ENCODE assay signal across 9 mouse cellular contexts in the genomic region with DNA sequence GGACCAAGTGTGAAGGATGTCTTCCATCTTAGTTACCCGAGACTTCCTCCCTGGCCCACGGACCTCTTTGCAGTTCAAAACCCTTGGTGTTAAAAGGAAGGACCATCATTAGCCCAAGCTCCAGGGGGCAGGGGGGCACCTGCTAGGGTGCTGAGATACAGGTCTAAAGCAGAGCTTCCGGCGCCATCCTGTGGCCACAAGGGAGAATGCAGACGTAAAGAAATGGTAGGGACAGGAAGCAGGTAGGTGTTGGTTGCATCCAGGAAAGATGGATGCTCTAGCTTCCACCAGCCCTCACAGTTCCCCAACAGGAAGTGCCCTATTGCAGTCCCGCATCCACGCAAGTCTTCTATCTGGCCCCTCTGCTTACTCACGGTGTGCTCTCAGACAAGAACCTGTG. TPM values are rescaled to one million over a fixed set of nuclear protein-coding genes. Genes with fewer than 3 reads are reported as not detected.
DNase-seq lines count a peak whose midpoint lies in the region; ATAC-seq and TF ChIP-seq lines count a peak whose summit lies in the region.
"Had no signal": no experiment of that assay in that cellular context is flagged by ENCODE, and none has a peak within 500 bp of the region (broad histone marks: within the 10 kb centered on the region; RNA-seq: fewer than 3 reads in every experiment).

No protein-coding gene starts in this region.

- H3K4me1 ChIP-seq in hindbrain, postnatal 0 days (ENCODE audit: insufficient read depth, low read length): peaks cover 6% of the 10 kb centered on the region
- H3K4me1 ChIP-seq in hindbrain, embryonic 14.5 days (replicated peaks; ENCODE audit: control insufficient read depth, insufficient read depth, low read length): peaks cover 8% of the 10 kb centered on the region
- H3K4me1 ChIP-seq in bone marrow, adult 2 months (ENCODE audit: control insufficient read depth, insufficient read depth, low read length): peaks cover 2% of the 10 kb centered on the region; the same call in 1 of the 2 replicates
- H3K4me1 ChIP-seq in intestine, embryonic 15.5 days (replicated peaks): peaks cover 10% of the 10 kb centered on the region
- H3K4me1 ChIP-seq in small intestine, adult 2 months (ENCODE audit: control insufficient read depth, insufficient read depth, insufficient read length, low read length): peaks cover 3% of the 10 kb centered on the region

- ATAC-seq in hindbrain, postnatal 0 days: no peak
- no peak for ATAC-seq in hindbrain, embryonic 14.5 days (ENCODE audit: low FRiP score)
- ATAC-seq in CD4-positive, CD25-positive, alpha-beta regulatory T cell, adult 4 months: peak; percentile 65
- ATAC-seq in intestine, embryonic 15.5 days: no peak
- ATAC-seq in erythroid progenitor cell, adult 5-6 weeks (replicated peaks; ENCODE audit: low FRiP score, poor library complexity, severe bottlenecking): no peak

- no peak overlapping the region for H3K27ac ChIP-seq in hindbrain, postnatal 0 days
- H3K27ac ChIP-seq in hindbrain, embryonic 14.5 days: no peak overlapping the region
- no peak overlapping the region for H3K27ac ChIP-seq in bone marrow, adult 2 months (ENCODE audit: control insufficient read depth, insufficient read depth, low read depth, low read length, poor library complexity)
- H3K27ac ChIP-seq in intestine, embryonic 15.5 days: no peak overlapping the region
- H3K27ac ChIP-seq in small intestine, adult 2 months (ENCODE audit: insufficient read depth, low read depth, low read length): no peak overlapping the region

- H3K9ac ChIP-seq in hindbrain, postnatal 0 days (replicated peaks; ENCODE audit: low read length): no peak overlapping the region
- H3K9ac ChIP-seq in hindbrain, embryonic 14.5 days: no peak overlapping the region
- H3K9ac ChIP-seq in intestine, embryonic 15.5 days: no peak overlapping the region

- H3K27me3 ChIP-seq in hindbrain, postnatal 0 days (ENCODE audit: insufficient read depth, low read length): peaks cover 9% of the 10 kb centered on the region; the same call in 1 of the 2 replicates
- H3K27me3 ChIP-seq in hindbrain, embryonic 14.5 days (ENCODE audit: control insufficient read depth, insufficient read depth, low read length): peaks cover 24% of the 10 kb centered on the region; the same call in 1 of the 2 replicates
- peaks cover 12% of the 10 kb centered on the region; the same call in 1 of the 2 replicates for H3K27me3 ChIP-seq in intestine, embryonic 15.5 days (replicated peaks)
- H3K27me3 ChIP-seq in small intestine, adult 2 months (ENCODE audit: control insufficient read depth, insufficient read depth, low read length): peaks cover 26% of the 10 kb centered on the region

- no peak overlapping the region for H3K4me3 ChIP-seq in hindbrain, postnatal 0 days (ENCODE audit: low read length)
- no peak overlapping the region for H3K4me3 ChIP-seq in hindbrain, embryonic 14.5 days (replicated peaks; ENCODE audit: low read length)
- no peak overlapping the region for H3K4me3 ChIP-seq in bone marrow, adult 2 months (replicated peaks; ENCODE audit: control insufficient read depth, low read depth, low read length)
- no peak overlapping the region for H3K4me3 ChIP-seq in intestine, embryonic 15.5 days (replicated peaks)
- no peak overlapping the region for H3K4me3 ChIP-seq in small intestine, adult 2 months (ENCODE audit: low read depth, low read length)
- H3K4me3 ChIP-seq: erythroblast, embryonic 14.5 days had no signal

- H3K9me3 ChIP-seq in hindbrain, postnatal 0 days (ENCODE audit: low read length): no peaks in the 10 kb centered on the region
- 0 out of 2 replicates have a peak, but pooled peaks cover 3% of the 10 kb centered on the region for H3K9me3 ChIP-seq in hindbrain, embryonic 14.5 days (ENCODE audit: control insufficient read depth, low read length)
- H3K9me3 ChIP-seq in intestine, embryonic 15.5 days: no peaks in the 10 kb centered on the region

- no peaks in the 10 kb centered on the region for H3K36me3 ChIP-seq in hindbrain, postnatal 0 days (ENCODE audit: insufficient read depth, low read length)
- no peaks in the 10 kb centered on the region for H3K36me3 ChIP-seq in hindbrain, embryonic 14.5 days (replicated peaks; ENCODE audit: control insufficient read depth, insufficient read depth)
- H3K36me3 ChIP-seq in intestine, embryonic 15.5 days: no peaks in the 10 kb centered on the region
- H3K36me3 ChIP-seq in small intestine, adult 2 months (ENCODE audit: control insufficient read depth, insufficient read depth, low read length): no peaks in the 10 kb centered on the region

- no peak for TF ChIP-seq POLR2A in bone marrow, adult 2 months (IDR thresholded peaks at IDR 0.05; ENCODE audit: borderline replicate concordance, control insufficient read depth, low read depth, low read length)
- TF ChIP-seq POLR2A in small intestine, adult 2 months (IDR thresholded peaks at IDR 0.05; ENCODE audit: low read depth, low read length): no peak

- peak; percentile 84 for TF ChIP-seq CTCF in hindbrain, postnatal 0 days (IDR thresholded peaks at IDR 0.05; ENCODE audit: low read depth)
- TF ChIP-seq CTCF in bone marrow, adult 2 months (IDR thresholded peaks at IDR 0.05; ENCODE audit: control insufficient read depth, insufficient read depth, low read length): peak; percentile 86
- TF ChIP-seq CTCF in small intestine, adult 2 months (IDR thresholded peaks at IDR 0.05; ENCODE audit: extremely low read depth, insufficient read length, insufficient replicate concordance, low read depth, low read length): peak; percentile 50; the same call in 1 of the 2 replicates

- peak; percentile 72 for DNase-seq in hindbrain, postnatal 0 days (ENCODE audit: low spot score)
- no peak for DNase-seq in hindbrain, embryonic 14.5 days (ENCODE audit: low spot score)
- DNase-seq in lung, adult 18-20 months: peak; percentile 51 to 55

- 21% methylated on average over 8 of the region's 8 CpGs for WGBS in hindbrain, postnatal 0 days
- 18% methylated on average over 8 of the region's 8 CpGs for WGBS in hindbrain, embryonic 14.5 days
- WGBS in bone marrow, adult 2 months: 0% methylated on average over 8 of the region's 8 CpGs
- WGBS in intestine, embryonic 15.5 days: 14% methylated on average over 8 of the region's 8 CpGs
- 15% methylated on average over 8 of the region's 8 CpGs for WGBS in small intestine, adult 2 months

- no peak overlapping the region for H3K4me2 ChIP-seq in hindbrain, postnatal 0 days (ENCODE audit: low read depth, low read length)
- H3K4me2 ChIP-seq in hindbrain, embryonic 14.5 days (replicated peaks): no peak overlapping the region
- H3K4me2 ChIP-seq in intestine, embryonic 15.5 days (replicated peaks): peak overlapping the region; percentile 39; the same call in 1 of the 2 replicates

RNA-seq across cellular contexts. Expression of a gene that starts 1.9 kb away (rescaled TPM):
- total RNA-seq in hindbrain, postnatal 0 days (2014; rRNA removed): 4.3 TPM in 1 of 2 replicates, not detected in the other
- polyA plus RNA-seq in hindbrain, postnatal 0 days (2015; fragmentation: Nextera tagmentation; extraction: Ambion mirVana): 0.40 and 0.82 TPM in 2 replicates
- polyA plus RNA-seq in hindbrain, embryonic 14.5 days (2014; fragmentation: Nextera tagmentation; extraction: Ambion mirVana): 0.33 and 0.62 TPM in 2 replicates
- polyA plus RNA-seq in CD4-positive, CD25-positive, alpha-beta regulatory T cell, adult 4 months (2017; shearing (Covaris generic)): 1 to 10 TPM in 1 of 2 experiments, under 1 TPM in 1; 0.75 to 1.1 TPM
- polyA plus RNA-seq in bone marrow, adult 2 months (2011; ENCODE audit: insufficient read depth, insufficient read length, low replicate concordance, missing spikeins): 48.8 and 108 TPM in 2 replicates
- polyA plus RNA-seq in intestine, embryonic 15.5 days (2015; fragmentation: Nextera tagmentation; extraction: Ambion mirVana): 2.1 and 2.8 TPM in 2 replicates
- polyA plus RNA-seq in small intestine, adult 2 months (2012; rRNA removed): 16.0 and 22.3 TPM in 2 replicates
- total RNA-seq in erythroid progenitor cell, adult 5-6 weeks (2015; ENCODE audit: low replicate concordance): 36.9 and 68.8 TPM in 2 replicates
- 6.3 and 11.0 TPM in 2 replicates for total RNA-seq in erythroid progenitor cell, adult 5-6 weeks (2017; ENCODE audit: low replicate concordance)
- polyA plus RNA-seq: erythroblast, embryonic 14.5 days had no signal

RNA-seq across cellular contexts. Expression of a gene that starts 16.0 kb away (rescaled TPM):
- total RNA-seq in hindbrain, postnatal 0 days (2014; rRNA removed): 0.22 TPM in 1 of 2 replicates, not detected in the other
- polyA plus RNA-seq in hindbrain, postnatal 0 days (2015; fragmentation: Nextera tagmentation; extraction: Ambion mirVana): 0.14 and 0.21 TPM in 2 replicates
- polyA plus RNA-seq in hindbrain, embryonic 14.5 days (2014; fragmentation: Nextera tagmentation; extraction: Ambion mirVana): 0.04 and 0.15 TPM in 2 replicates
- polyA plus RNA-seq in CD4-positive, CD25-positive, alpha-beta regulatory T cell, adult 4 months (2017; shearing (Covaris generic)): not detected
- polyA plus RNA-seq in bone marrow, adult 2 months (2011; ENCODE audit: insufficient read depth, insufficient read length, low replicate concordance, missing spikeins): not detected in 2 replicates
- polyA plus RNA-seq in intestine, embryonic 15.5 days (2015; fragmentation: Nextera tagmentation; extraction: Ambion mirVana): 16.1 and 40.7 TPM in 2 replicates
- polyA plus RNA-seq in small intestine, adult 2 months (2012; rRNA removed): 0.19 and 127 TPM in 2 replicates
- total RNA-seq in erythroid progenitor cell, adult 5-6 weeks (2015; ENCODE audit: low replicate concordance): not detected in 2 replicates
- total RNA-seq in erythroid progenitor cell, adult 5-6 weeks (2017; ENCODE audit: low replicate concordance): not detected in 2 replicates
- polyA plus RNA-seq: erythroblast, embryonic 14.5 days had no signal

RNA-seq across cellular contexts. Expression of a gene that starts 18.0 kb away (rescaled TPM):
- total RNA-seq in hindbrain, postnatal 0 days (2014; rRNA removed): 4.9 and 8.2 TPM in 2 replicates
- polyA plus RNA-seq in hindbrain, postnatal 0 days (2015; fragmentation: Nextera tagmentation; extraction: Ambion mirVana): 4.7 and 5.0 TPM in 2 replicates
- polyA plus RNA-seq in hindbrain, embryonic 14.5 days (2014; fragmentation: Nextera tagmentation; extraction: Ambion mirVana): 0.44 and 0.75 TPM in 2 replicates
- not detected for polyA plus RNA-seq in CD4-positive, CD25-positive, alpha-beta regulatory T cell, adult 4 months (2017; shearing (Covaris generic))
- polyA plus RNA-seq in bone marrow, adult 2 months (2011; ENCODE audit: insufficient read depth, insufficient read length, low replicate concordance, missing spikeins): 0.86 and 1.2 TPM in 2 replicates
- 9.3 and 11.0 TPM in 2 replicates for polyA plus RNA-seq in intestine, embryonic 15.5 days (2015; fragmentation: Nextera tagmentation; extraction: Ambion mirVana)
- 0.49 and 2.7 TPM in 2 replicates for polyA plus RNA-seq in small intestine, adult 2 months (2012; rRNA removed)
- total RNA-seq in erythroid progenitor cell, adult 5-6 weeks (2015; ENCODE audit: low replicate concordance): not detected in 2 replicates
- not detected in 2 replicates for total RNA-seq in erythroid progenitor cell, adult 5-6 weeks (2017; ENCODE audit: low replicate concordance)
- polyA plus RNA-seq: erythroblast, embryonic 14.5 days had no signal

RNA-seq across cellular contexts. Expression of a gene that starts 54.4 kb away (rescaled TPM):
- total RNA-seq in hindbrain, postnatal 0 days (2014; rRNA removed): not detected in 2 replicates
- not detected in 2 replicates for polyA plus RNA-seq in hindbrain, postnatal 0 days (2015; fragmentation: Nextera tagmentation; extraction: Ambion mirVana)
- not detected in 2 replicates for polyA plus RNA-seq in hindbrain, embryonic 14.5 days (2014; fragmentation: Nextera tagmentation; extraction: Ambion mirVana)
- polyA plus RNA-seq in CD4-positive, CD25-positive, alpha-beta regulatory T cell, adult 4 months (2017; shearing (Covaris generic)): not detected
- not detected in 2 replicates for polyA plus RNA-seq in bone marrow, adult 2 months (2011; ENCODE audit: insufficient read depth, insufficient read length, low replicate concordance, missing spikeins)
- not detected in 2 replicates for polyA plus RNA-seq in intestine, embryonic 15.5 days (2015; fragmentation: Nextera tagmentation; extraction: Ambion mirVana)
- polyA plus RNA-seq in small intestine, adult 2 months (2012; rRNA removed): not detected in 2 replicates
- total RNA-seq in erythroid progenitor cell, adult 5-6 weeks (2015; ENCODE audit: low replicate concordance): not detected in 2 replicates
- total RNA-seq in erythroid progenitor cell, adult 5-6 weeks (2017; ENCODE audit: low replicate concordance): not detected in 2 replicates
- polyA plus RNA-seq: erythroblast, embryonic 14.5 days had no signal

RNA-seq across cellular contexts. Expression of a gene that starts 56.7 kb away (rescaled TPM):
- 31.1 and 34.1 TPM in 2 replicates for total RNA-seq in hindbrain, postnatal 0 days (2014; rRNA removed)
- polyA plus RNA-seq in hindbrain, postnatal 0 days (2015; fragmentation: Nextera tagmentation; extraction: Ambion mirVana): 36.7 and 39.5 TPM in 2 replicates
- polyA plus RNA-seq in hindbrain, embryonic 14.5 days (2014; fragmentation: Nextera tagmentation; extraction: Ambion mirVana): 6.8 and 9.3 TPM in 2 replicates
- 10 to 100 TPM; 69.7 to 93.7 TPM for polyA plus RNA-seq in CD4-positive, CD25-positive, alpha-beta regulatory T cell, adult 4 months (2017; shearing (Covaris generic))
- 12.6 and 22.1 TPM in 2 replicates for polyA plus RNA-seq in bone marrow, adult 2 months (2011; ENCODE audit: insufficient read depth, insufficient read length, low replicate concordance, missing spikeins)
- 120 and 126 TPM in 2 replicates for polyA plus RNA-seq in intestine, embryonic 15.5 days (2015; fragmentation: Nextera tagmentation; extraction: Ambion mirVana)
- 21.3 and 52.2 TPM in 2 replicates for polyA plus RNA-seq in small intestine, adult 2 months (2012; rRNA removed)
- total RNA-seq in erythroid progenitor cell, adult 5-6 weeks (2015; ENCODE audit: low replicate concordance): 2.5 and 7.2 TPM in 2 replicates
- total RNA-seq in erythroid progenitor cell, adult 5-6 weeks (2017; ENCODE audit: low replicate concordance): 5.7 and 7.2 TPM in 2 replicates
